Mouse (Mus musculus): ENCODE measurements at regions not wholly inside any gene's neighbourhood (a gene's known extent, or its start where the extent isn't known, plus 50 kb on each side); places are given as distances from the start of the nearest gene placed in this dataset.

DNA sequence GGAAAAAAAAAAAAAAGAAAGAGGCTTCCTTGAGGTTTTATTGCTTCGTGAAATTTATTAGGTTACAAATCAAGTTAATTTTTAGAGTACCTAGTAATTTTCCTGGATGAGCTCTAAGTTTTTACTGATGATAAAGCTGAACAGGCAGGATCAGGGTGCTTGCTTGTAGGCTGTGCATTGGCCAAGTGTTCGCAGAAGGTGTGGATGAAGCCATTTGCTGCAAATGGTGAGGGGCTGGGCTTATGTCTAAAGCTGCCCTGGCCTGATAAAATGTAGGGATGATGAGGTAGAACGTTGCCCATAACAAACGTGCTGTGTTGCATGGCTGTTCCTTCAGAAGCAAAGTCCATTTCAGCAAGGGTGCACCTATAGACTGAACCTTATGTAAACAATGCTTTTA is 90.1 kb upstream of the Rnd3 start:
- DNase-seq (ENCODE audit: low spot score), result no peak

DNA sequence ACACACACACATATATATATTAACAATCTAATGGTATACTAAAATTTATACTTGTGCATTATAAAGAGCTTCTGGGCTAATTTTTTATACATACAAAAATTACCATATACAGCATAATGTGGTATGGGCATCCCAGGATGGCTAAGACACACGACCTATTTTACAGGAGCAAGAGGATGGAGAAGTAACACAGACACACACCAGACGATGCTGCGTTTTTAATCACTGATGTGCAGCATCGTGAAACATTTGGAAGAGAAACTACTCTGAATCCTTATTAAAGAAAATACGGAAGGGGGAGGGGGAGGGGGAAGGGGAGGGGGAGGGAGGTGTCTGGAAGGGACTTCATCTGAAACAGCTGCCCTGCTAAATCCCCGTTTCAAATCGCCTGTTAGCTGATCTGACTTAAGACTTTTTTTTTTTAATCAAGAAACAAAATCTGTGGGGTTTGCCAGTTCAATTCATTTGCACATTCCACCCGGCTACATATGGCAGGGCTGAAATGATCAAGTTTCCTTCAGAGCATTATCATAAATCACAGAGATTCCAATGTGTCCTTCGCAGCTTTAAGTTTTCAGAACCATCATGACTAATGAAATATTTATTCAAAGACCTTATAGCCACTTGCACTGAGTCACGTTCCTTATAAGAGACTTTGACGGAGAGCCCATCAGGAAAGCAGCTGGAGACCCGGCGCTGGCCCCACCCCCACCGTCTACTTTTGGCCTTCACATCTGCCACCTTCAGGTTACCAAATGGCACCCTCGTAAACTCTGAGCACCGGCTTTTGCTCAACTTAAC is 89.4 kb upstream of the Rnd3 start:
- DNase-seq (ENCODE audit: low spot score), result no peak

DNA sequence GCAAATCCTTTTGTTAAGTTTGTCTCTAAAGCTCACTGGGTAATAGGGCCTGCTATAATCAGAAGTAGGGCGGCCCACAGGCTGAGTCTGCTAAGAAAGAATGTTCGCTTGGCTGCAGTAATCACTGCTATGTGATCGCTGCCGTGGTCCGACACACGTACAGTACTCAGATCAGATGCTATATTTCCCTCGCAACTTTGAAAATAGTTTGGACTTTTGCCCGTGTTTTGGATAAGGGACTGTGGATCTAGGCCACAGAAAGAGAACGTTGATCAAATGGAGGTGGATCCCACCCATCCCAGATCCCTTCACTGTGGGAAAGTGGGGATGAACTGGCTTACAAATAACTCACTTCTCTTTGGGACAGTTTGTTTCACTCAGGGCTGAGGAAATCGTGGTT is 88.5 kb upstream of the Rnd3 start:
- no peak for DNase-seq (ENCODE audit: low spot score)

DNA sequence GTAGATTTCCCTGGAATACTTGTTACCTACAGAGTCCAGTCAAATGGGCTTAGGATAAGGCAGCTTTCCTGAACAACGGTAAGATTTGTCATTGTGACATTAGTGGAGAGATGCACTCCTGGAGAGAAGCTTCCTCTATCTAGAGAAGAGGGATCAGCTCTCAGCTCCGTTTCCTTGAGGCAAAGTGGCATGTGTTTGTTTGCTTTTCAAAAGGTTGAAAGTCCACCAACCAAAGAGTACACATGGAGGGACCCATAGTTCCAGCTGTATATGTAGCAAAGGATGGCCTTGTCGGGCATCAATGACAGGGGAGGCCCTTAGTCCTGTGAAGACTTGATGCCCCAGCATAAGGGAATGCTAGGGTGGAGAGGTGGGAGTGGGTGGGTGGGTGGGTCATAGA is 87.9 kb upstream of the Rnd3 start:
- no peak for DNase-seq (ENCODE audit: low spot score)

DNA sequence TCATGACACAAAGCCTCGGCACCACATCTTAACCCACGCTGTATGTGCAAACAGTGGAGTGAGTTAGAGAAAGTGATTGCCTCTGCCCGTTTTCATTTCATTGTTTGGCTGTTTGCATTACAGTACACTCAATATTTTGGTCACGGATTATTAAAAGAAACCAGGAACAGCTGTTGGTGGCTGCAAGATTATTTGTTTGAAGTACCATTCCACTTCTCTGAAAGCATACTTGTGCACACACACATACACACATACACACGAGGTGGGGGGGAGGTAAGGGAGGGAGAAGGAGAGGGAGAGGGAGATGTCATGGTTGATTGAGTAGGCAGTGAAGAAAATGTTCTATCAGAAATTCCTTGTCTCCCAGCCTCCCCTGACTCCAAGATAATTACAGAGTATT is 85.5 kb upstream of the Rnd3 start:
- DNase-seq (ENCODE audit: low spot score), result no peak

DNA sequence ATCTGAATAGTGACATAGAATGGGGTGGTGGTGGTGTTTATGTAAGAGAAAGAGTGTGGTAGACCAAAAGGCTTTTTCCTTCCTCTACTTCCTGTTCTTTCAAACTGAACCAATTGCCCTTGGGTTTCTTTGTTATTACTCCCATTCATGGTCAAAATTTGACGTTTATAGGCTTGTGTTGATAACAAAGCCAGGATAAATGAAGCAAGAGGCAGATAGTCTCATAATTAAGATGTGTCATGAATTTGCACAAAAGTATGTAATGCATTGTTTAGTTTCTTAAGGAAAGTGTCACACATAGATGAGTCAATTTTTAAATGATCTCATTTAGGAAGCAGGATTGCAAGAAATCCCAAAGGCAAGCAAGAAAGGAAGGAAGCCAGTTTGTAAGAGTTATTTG is 73.9 kb upstream of the Rnd3 start:
- no peak for DNase-seq (ENCODE audit: low spot score)

DNA sequence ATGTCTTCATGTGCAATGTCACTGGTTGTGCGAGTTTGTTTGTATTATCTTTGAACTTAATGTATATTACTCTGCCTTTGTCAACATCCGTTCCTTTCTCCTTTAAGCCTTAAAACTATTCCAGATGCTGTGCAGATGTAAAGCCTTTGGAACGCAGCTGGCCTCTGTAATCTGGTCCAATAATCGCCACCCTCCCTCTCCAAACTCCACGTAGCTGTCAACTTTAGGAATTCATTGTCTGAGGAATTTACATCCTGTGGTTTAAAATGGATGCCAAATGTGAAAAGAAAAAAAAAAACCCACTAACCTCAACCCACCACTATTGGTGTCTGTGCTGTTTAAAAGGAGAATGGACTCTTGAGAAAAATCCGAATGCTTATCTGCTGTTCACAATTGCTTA is 70.8 kb upstream of the Rnd3 start:
- DNase-seq (ENCODE audit: low spot score), result no peak

DNA sequence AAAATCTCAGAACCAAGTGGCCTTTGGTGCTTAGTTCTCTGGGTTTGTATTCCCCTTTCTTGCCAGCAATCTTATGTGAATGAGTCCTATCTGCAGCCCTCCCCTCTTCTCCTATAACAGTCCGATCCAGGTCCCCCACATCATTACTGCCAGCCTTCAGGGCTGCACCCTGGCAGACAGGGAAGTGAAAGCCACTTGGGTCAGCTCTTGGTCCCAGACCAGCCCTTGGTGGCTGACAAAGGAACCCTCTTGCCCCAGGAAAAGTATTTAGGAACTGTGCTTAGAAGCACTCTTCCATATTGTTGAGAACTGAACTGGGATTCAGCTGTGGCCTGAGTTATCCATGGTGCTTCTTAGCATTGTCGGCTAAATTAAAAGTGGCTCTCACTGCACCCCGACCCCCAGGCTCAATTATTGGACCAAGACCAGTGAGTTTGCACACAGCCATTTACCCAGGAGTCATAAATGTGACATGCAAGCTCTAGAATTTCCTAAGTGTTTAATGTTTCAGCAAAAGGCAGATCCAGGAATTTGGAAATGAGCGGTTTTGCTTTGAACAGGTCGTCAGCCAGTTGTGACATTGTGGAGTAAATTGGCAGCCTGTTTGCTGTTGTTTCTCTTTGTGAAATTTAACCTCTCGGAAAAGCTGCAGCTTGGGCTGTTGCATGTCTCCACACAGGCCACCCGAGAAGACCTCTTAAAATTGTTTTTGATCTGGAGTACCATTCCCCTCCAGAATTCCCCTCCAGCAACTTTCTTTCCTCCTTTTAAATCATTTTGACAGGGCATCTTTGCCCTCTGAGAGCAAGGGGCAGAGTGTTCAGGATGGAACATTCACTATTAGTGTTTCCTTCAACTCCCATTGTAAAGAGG is 58.5 kb upstream of the Rnd3 start:
- no peak for DNase-seq (ENCODE audit: low spot score)

DNA sequence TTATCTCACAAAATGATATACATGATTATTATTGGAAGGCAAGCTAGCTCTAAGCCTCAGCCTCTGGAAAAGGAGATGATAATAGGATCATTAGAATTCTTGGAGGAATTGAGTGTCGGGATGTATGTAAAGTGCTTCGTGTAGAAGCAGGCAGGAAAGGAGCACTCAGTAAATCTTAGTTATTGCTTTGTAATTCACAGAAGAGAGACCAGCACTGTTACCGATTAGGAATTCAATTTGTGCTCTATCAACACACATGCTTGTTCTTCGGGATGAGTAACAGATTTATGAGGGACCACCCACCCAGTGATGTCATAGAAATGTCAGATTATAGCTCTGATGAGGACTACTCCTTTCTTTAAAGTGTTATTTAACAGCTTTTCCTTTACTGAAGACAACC is 57.4 kb upstream of the Rnd3 start:
- no peak for DNase-seq (ENCODE audit: low spot score)

Data from gastrocnemius, adult 18-20 months (tissue).